Mouse (Mus musculus) forebrain, embryonic 15.5 days (tissue): ENCODE results near the gene Serpina9. TPM values are rescaled to one million over a fixed set of nuclear protein-coding genes. Genes with fewer than 3 reads are reported as not detected.

Experiments used
- ATAC-seq: fragments of 200-750 bp; cut with Nextera tagmentation; replicated peaks from 2 replicates; pipeline ENCODE4 v1.8.0; 2017; ENCODE audit warnings: mild to moderate bottlenecking, moderate TSS enrichment, moderate library complexity
- H3K27ac ChIP-seq: fragments of 300-500 bp; sonication (generic); replicated peaks from 2 replicates; pipeline ENCODE4 v1.5.1; 2015; ENCODE audit warnings: mild to moderate bottlenecking, inconsistent platforms
- H3K27me3 ChIP-seq: fragments of 300-500 bp; sonication (generic); 2 replicates; pipeline ENCODE4 v1.6.1; 2015; ENCODE audit warnings: inconsistent platforms
- H3K36me3 ChIP-seq: fragments of 300-500 bp; sonication (generic); 2 replicates; pipeline ENCODE4 v1.6.1; 2015; ENCODE audit warnings: mild to moderate bottlenecking, inconsistent platforms
- H3K4me1 ChIP-seq: fragments of 300-500 bp; sonication (generic); 2 replicates; pipeline ENCODE4 v1.6.1; 2015; ENCODE audit warnings: inconsistent platforms
- H3K4me2 ChIP-seq: fragments of 300-500 bp; sonication (generic); replicated peaks from 2 replicates; pipeline ENCODE4 v1.6.1; 2015; ENCODE audit warnings: mild to moderate bottlenecking, inconsistent platforms
- H3K4me3 ChIP-seq: fragments of 300-500 bp; sonication (generic); 2 replicates; pipeline ENCODE4 v1.5.1; 2015; ENCODE audit warnings: mild to moderate bottlenecking, inconsistent platforms
- H3K9ac ChIP-seq: fragments of 300-500 bp; sonication (generic); replicated peaks from 2 replicates; pipeline ENCODE4 v1.6.1; 2015; ENCODE audit warnings: mild to moderate bottlenecking, inconsistent platforms
- H3K9me3 ChIP-seq: fragments of 300-500 bp; sonication (generic); 2 replicates; pipeline ENCODE4 v1.6.1; 2016; ENCODE audit warnings: inconsistent platforms
- WGBS: fragments of 180-500 bp; shearing (Covaris S2); methylation state at CpG from one replicate; pipeline ENCODE4 v1.1.7; 2015; ENCODE audit warnings: mixed read lengths; 5-methylcytosine and 5-hydroxymethylcytosine counted together
- polyA plus RNA-seq: library from polyadenylated mRNA; unstranded; fragments of >200 nt; fragmentation: Nextera tagmentation; extraction: Ambion mirVana; gene quantifications from 2 replicates; pipeline ENCODE4 v1.2.1, GENCODE M21; 2015

Gene Serpina9
- polyA plus RNA-seq, 1 experiment from 2014 or later, result not detected

- no peak overlapping the region for H3K27ac ChIP-seq
- H3K9ac ChIP-seq, result no peak overlapping the region
- ATAC-seq, result no peak
- H3K27me3 ChIP-seq, result no peaks in the 10 kb centered on the region
- no peak overlapping the region for H3K4me3 ChIP-seq
- 63% methylated on average over 14 of the region's 14 CpGs for WGBS
- H3K9me3 ChIP-seq, result no peaks in the 10 kb centered on the region
- H3K4me2 ChIP-seq, result no peak overlapping the region
- H3K4me1 ChIP-seq, result no peaks in the 10 kb centered on the region
- no peaks in the 10 kb centered on the region for H3K36me3 ChIP-seq
Observed at GRCm38 (mm10) chr12:103988754-103989513, 24.6 kb downstream of the Serpina9 start.

DNA sequence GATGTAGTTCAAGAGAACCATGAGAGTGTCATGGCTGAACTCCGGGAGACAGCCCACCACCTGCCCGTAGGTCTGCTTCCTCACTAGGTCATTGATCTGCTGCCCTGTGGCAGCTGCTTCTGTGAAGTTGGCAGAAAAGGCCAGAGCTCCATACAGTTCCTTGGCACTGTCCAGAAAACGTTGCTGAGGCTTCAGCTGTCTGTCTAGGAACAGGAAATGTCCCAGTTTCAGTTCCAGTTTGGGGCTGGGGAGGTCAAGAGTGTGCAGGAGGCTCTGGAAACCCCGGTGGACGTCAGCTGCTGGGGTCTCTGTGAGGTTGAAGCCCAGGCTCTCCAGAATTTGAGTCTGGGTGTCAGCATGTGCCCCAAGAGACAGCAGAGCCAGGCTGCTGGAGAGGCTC lies 27.7 kb downstream of the Serpina9 start:
- Histone ChIP-seq H3K9me3 (no peaks in the 10 kb centered on the region), H3K27me3 (no peaks in the 10 kb centered on the region), H3K27ac (no peak overlapping the region), H3K9ac (no peak overlapping the region), H3K4me2 (no peak overlapping the region), H3K4me1 (no peaks in the 10 kb centered on the region), H3K4me3 (no peak overlapping the region), H3K36me3 (no peaks in the 10 kb centered on the region)
- 79% methylated on average over 5 of the region's 5 CpGs for WGBS
- ATAC-seq, result no peak

GRCm38 (mm10) chr12:103984935-103985334 lies 28.6 kb downstream of the Serpina9 start:
- 65% methylated on average over 4 of the region's 4 CpGs for WGBS
- no peaks in the 10 kb centered on the region for H3K27me3 ChIP-seq
- H3K9ac ChIP-seq, result no peak overlapping the region
- no peaks in the 10 kb centered on the region for H3K9me3 ChIP-seq
- no peak overlapping the region for H3K4me2 ChIP-seq
- H3K4me3 ChIP-seq, result no peak overlapping the region
- H3K36me3 ChIP-seq, result no peaks in the 10 kb centered on the region
- peak; percentile 14; the same call in 1 of the 2 replicates for ATAC-seq
- no peak overlapping the region for H3K27ac ChIP-seq
- no peaks in the 10 kb centered on the region for H3K4me1 ChIP-seq

GRCm38 (mm10) chr12:103981646-103982360 lies 31.8 kb downstream of the Serpina9 start:
- WGBS, result 66% methylated on average over 7 of the region's 7 CpGs
- Histone ChIP-seq H3K4me2 (no peak overlapping the region), H3K27me3 (no peaks in the 10 kb centered on the region), H3K4me3 (no peak overlapping the region), H3K4me1 (no peaks in the 10 kb centered on the region), H3K36me3 (no peaks in the 10 kb centered on the region), H3K9me3 (no peaks in the 10 kb centered on the region), H3K9ac (no peak overlapping the region), H3K27ac (peak overlapping the region; percentile 12)
- peak; percentile 67 for ATAC-seq

- Histone ChIP-seq H3K4me3 (no peak overlapping the region), H3K27ac (no peak overlapping the region), H3K27me3 (no peaks in the 10 kb centered on the region), H3K4me1 (no peaks in the 10 kb centered on the region), H3K4me2 (no peak overlapping the region), H3K9me3 (no peaks in the 10 kb centered on the region), H3K9ac (no peak overlapping the region), H3K36me3 (no peaks in the 10 kb centered on the region)
- no peak for ATAC-seq
- 92% methylated on average over 10 of the region's 10 CpGs for WGBS
Observed at GRCm38 (mm10) chr12:103978294-103978693, 35.3 kb downstream of the Serpina9 start.

GRCm38 (mm10) chr12:103977846-103978245 lies 35.7 kb downstream of the Serpina9 start:
- Histone ChIP-seq H3K36me3 (no peaks in the 10 kb centered on the region), H3K9me3 (no peaks in the 10 kb centered on the region), H3K4me2 (no peak overlapping the region), H3K4me1 (no peaks in the 10 kb centered on the region), H3K27ac (no peak overlapping the region), H3K4me3 (no peak overlapping the region), H3K9ac (no peak overlapping the region), H3K27me3 (no peaks in the 10 kb centered on the region)
- no peak for ATAC-seq
- 41% methylated on average over 5 of the region's 5 CpGs for WGBS

DNA sequence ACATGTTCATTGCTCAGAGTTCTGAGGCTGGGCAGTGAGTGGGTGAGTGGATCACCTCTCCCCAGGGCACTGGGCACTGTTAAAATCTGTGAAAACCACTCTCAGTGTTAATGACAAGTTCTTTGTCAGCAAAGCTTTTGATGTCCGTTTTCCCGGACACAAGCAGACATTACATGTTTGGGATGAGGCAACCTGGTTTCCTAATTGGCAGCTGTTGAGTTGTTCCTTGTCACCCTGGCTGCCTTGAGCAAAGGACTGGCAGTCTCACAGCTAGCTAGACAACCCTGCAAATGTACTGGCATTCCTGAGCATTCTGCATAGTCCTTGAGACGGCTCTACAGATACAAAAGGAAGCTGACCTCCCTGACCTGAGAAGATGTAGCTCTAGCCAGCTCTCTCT lies 36.5 kb downstream of the Serpina9 start:
- Histone ChIP-seq H3K27ac (no peak overlapping the region), H3K36me3 (no peaks in the 10 kb centered on the region), H3K4me3 (no peak overlapping the region), H3K9me3 (no peaks in the 10 kb centered on the region), H3K4me1 (no peaks in the 10 kb centered on the region), H3K9ac (no peak overlapping the region), H3K27me3 (no peaks in the 10 kb centered on the region), H3K4me2 (no peak overlapping the region)
- no peak for ATAC-seq
- WGBS, result 42% methylated on average over 3 of the region's 3 CpGs

- no peaks in the 10 kb centered on the region for H3K36me3 ChIP-seq
- no peak overlapping the region for H3K4me2 ChIP-seq
- no peak overlapping the region for H3K4me3 ChIP-seq
- H3K9ac ChIP-seq, result no peak overlapping the region
- ATAC-seq, result no peak
- no peaks in the 10 kb centered on the region for H3K9me3 ChIP-seq
- H3K27me3 ChIP-seq, result no peaks in the 10 kb centered on the region
- 93% methylated on average over 4 of the region's 4 CpGs for WGBS
- H3K4me1 ChIP-seq, result no peaks in the 10 kb centered on the region
- no peak overlapping the region for H3K27ac ChIP-seq
Observed at GRCm38 (mm10) chr12:103971080-103971479, 42.5 kb downstream of the Serpina9 start.

DNA sequence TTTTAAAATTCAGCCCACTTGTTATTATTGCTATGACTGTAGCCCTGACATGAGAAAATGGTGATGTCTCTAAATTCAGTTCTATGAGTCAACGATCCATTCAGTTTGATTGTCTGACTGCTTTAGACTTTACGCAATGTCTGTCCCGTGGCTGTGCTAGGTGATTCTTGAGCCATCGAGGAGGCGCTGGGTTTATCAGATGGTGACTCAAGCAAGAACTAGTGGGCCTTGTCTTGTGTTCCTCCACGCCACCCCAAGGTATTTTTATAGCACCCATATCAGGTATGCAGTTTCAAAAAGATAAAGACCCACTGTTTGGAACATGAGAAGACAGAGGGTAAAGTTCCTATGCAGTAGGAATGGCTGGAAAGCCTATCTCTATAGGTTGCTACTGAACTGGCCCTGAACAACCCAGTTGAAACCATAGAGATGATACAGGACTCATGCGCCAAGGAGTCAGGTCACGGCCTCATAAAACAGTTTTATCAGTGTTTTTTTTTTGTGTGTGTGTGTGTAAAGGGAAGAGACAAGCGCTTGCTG lies 43.9 kb downstream of the Serpina9 start:
- H3K27ac ChIP-seq, result no peak overlapping the region
- no peaks in the 10 kb centered on the region for H3K4me1 ChIP-seq
- H3K27me3 ChIP-seq, result no peaks in the 10 kb centered on the region
- H3K4me2 ChIP-seq, result no peak overlapping the region
- no peak overlapping the region for H3K4me3 ChIP-seq
- H3K9ac ChIP-seq, result no peak overlapping the region
- 93% methylated on average over 9 of the region's 9 CpGs for WGBS
- H3K36me3 ChIP-seq, result no peaks in the 10 kb centered on the region
- ATAC-seq, result no peak
- no peaks in the 10 kb centered on the region for H3K9me3 ChIP-seq

GRCm38 (mm10) chr12:103966761-103967160 lies 46.8 kb downstream of the Serpina9 start:
- Histone ChIP-seq H3K27me3 (no peaks in the 10 kb centered on the region), H3K36me3 (no peaks in the 10 kb centered on the region), H3K9me3 (no peaks in the 10 kb centered on the region), H3K9ac (no peak overlapping the region), H3K4me3 (no peak overlapping the region), H3K27ac (no peak overlapping the region), H3K4me2 (no peak overlapping the region), H3K4me1 (no peaks in the 10 kb centered on the region)
- 71% methylated on average over 3 of the region's 3 CpGs for WGBS
- no peak for ATAC-seq

DNA sequence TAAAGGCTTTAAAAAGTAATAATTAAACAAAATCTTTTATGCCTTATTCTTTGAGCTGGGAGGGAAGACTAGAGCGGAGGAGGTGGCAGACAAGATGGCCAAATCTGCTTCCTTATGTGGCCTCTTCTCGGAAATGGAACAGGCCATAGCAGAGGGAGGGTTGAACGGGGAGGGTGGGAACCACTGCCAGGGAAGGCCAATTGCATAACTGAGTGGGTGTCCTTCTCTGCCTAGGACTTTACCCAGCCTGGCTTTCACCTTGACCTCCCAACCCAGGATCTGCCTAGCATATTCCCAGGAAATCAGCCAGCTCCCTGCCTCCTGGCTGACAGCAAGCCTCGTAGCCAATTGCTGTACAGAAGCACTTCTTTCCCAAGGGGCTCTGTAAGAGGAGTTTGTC lies 50.3 kb downstream of the Serpina9 start:
- Histone ChIP-seq H3K4me3 (no peak overlapping the region), H3K36me3 (no peaks in the 10 kb centered on the region), H3K4me1 (no peaks in the 10 kb centered on the region), H3K9ac (no peak overlapping the region), H3K27ac (no peak overlapping the region), H3K9me3 (no peaks in the 10 kb centered on the region), H3K27me3 (no peaks in the 10 kb centered on the region), H3K4me2 (no peak overlapping the region)
- ATAC-seq, result no peak
- 87% methylated on average over 4 of the region's 4 CpGs for WGBS

DNA sequence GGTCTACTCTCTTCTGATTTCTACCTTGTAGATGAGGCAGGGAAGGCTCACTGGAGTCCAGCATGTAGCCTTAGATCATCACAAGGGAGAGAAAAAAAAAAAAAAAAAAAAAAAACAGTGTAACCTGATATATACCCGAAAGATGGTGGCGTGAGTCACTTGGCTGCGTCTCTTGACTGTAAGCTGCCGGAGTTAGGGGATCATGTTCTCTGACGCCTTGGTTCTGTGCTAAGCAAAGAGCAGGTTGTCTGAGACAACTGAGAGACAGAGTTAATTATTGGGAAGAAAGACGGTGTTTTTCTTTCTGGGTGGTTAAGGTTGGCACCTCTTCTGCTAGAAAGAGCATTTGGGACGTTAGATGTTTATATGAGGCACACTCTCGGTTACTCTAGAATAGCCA lies 50.7 kb downstream of the Serpina9 start:
- ATAC-seq, result no peak
- Histone ChIP-seq H3K4me3 (no peak overlapping the region), H3K36me3 (no peaks in the 10 kb centered on the region), H3K4me1 (no peaks in the 10 kb centered on the region), H3K27ac (no peak overlapping the region), H3K4me2 (no peak overlapping the region), H3K9me3 (no peaks in the 10 kb centered on the region), H3K9ac (no peak overlapping the region), H3K27me3 (no peaks in the 10 kb centered on the region)
- 93% methylated on average over 8 of the region's 8 CpGs for WGBS
